Mouse (Mus musculus) cerebellum, postnatal 25 days (tissue): ENCODE results near the gene Pde4d.
"Not testable (repeated sequence)": the region's sequence is repeated elsewhere in the genome, so short reads cannot be mapped to it uniquely, and the experiment has no call there.

Experiments
- DNase-seq, 2 experiments: peaks; one replicate each; pipeline ENCODE4 v3.0.0; 2021; ENCODE audit warnings: mixed read lengths in 2 of 2

Pde4d gene

GRCm38 (mm10) chr13:108714032-108714431 is 264.3 kb downstream of the Pde4d start:
- no peak for DNase-seq

GRCm38 (mm10) chr13:108715029-108715428 is 265.3 kb downstream of the Pde4d start:
- DNase-seq, result no peak

- DNase-seq, result peak; percentile 33 to 72
These were observed 272.5 kb downstream of the Pde4d start for GRCm38 (mm10) chr13:108722234-108722633.

GRCm38 (mm10) chr13:108734356-108734755 is 284.6 kb downstream of the Pde4d start:
- not testable (repeated sequence) for DNase-seq

- DNase-seq, result no peak
These were observed 301.6 kb downstream of the Pde4d start for GRCm38 (mm10) chr13:108751155-108751840.

- DNase-seq, result no peak
These were observed 307.7 kb downstream of the Pde4d start for GRCm38 (mm10) chr13:108757477-108757876.

GRCm38 (mm10) chr13:108758331-108758730 is 308.6 kb downstream of the Pde4d start:
- DNase-seq, result no peak

- DNase-seq, result no peak
These were observed 309.4 kb downstream of the Pde4d start for GRCm38 (mm10) chr13:108759140-108759539.

- no peak for DNase-seq
These were observed 313.5 kb downstream of the Pde4d start for GRCm38 (mm10) chr13:108763295-108763694.

GRCm38 (mm10) chr13:108766020-108766727 is 316.4 kb downstream of the Pde4d start:
- no peak for DNase-seq

- DNase-seq, result no peak
These were observed 319.8 kb downstream of the Pde4d start for GRCm38 (mm10) chr13:108769465-108770056.

- DNase-seq, result no peak
These were observed 322.6 kb downstream of the Pde4d start for GRCm38 (mm10) chr13:108772386-108772785.

GRCm38 (mm10) chr13:108774981-108775380 is 325.2 kb downstream of the Pde4d start:
- peak in 1 of 2 experiments; percentile 4 for DNase-seq

- no peak for DNase-seq
These were observed 326.1 kb downstream of the Pde4d start for GRCm38 (mm10) chr13:108775882-108776281.

GRCm38 (mm10) chr13:108797620-108798019 is 347.9 kb downstream of the Pde4d start:
- not testable (repeated sequence) for DNase-seq

- no peak for DNase-seq
These were observed 359.4 kb downstream of the Pde4d start for GRCm38 (mm10) chr13:108809191-108809590.

GRCm38 (mm10) chr13:108812956-108813355 is 363.2 kb downstream of the Pde4d start:
- DNase-seq, result peak; percentile 84 to 92

GRCm38 (mm10) chr13:108819846-108820408 is 370.2 kb downstream of the Pde4d start:
- no peak for DNase-seq

GRCm38 (mm10) chr13:108820487-108820886 is 370.7 kb downstream of the Pde4d start:
- DNase-seq, result no peak

- no peak for DNase-seq
These were observed 371.5 kb downstream of the Pde4d start for GRCm38 (mm10) chr13:108821270-108821669.

GRCm38 (mm10) chr13:108824638-108825310 is 375.0 kb downstream of the Pde4d start:
- DNase-seq, result peak; percentile 93 to 94

GRCm38 (mm10) chr13:108825501-108825900 is 375.8 kb downstream of the Pde4d start:
- DNase-seq, result no peak

GRCm38 (mm10) chr13:108834197-108834596 is 384.4 kb downstream of the Pde4d start:
- peak; percentile 89 to 91 for DNase-seq
